Mouse (Mus musculus) CH12.LX (cell line): Measurements from ENCODE around the gene Pon2. TPM values are rescaled to one million over a fixed set of nuclear protein-coding genes. Genes with fewer than 3 reads are reported as not detected.

ENCODE experiments used
- DNase-seq: peaks from one replicate; pipeline ENCODE4 v3.0.0-alpha.2; 2013; ENCODE audit errors: extremely low read depth
- H3K27ac ChIP-seq: 2 replicates; pipeline ENCODE4 v1.5.1; 2012; ENCODE audit warnings: low read depth, mild to moderate bottlenecking, control low read depth, moderate library complexity; ENCODE audit not compliant: insufficient read depth
- H3K27me3 ChIP-seq: replicated peaks from 2 replicates; pipeline ENCODE3; 2012; ENCODE audit warnings: inconsistent platforms
- H3K36me3 ChIP-seq, 2 experiments: replicated peaks in 1 of 2; 2 replicates each; pipeline versions ENCODE3 to v1.6.1; 2012; ENCODE audit warnings: inconsistent platforms in 1 of 2, low read length in 1 of 2, mild to moderate bottlenecking in 1 of 2, mixed read lengths in 1 of 2, moderate library complexity in 1 of 2; ENCODE audit not compliant: control insufficient read depth in 1 of 2, insufficient read depth in 1 of 2
- H3K4me1 ChIP-seq, 2 experiments: 2 replicates each; pipeline ENCODE4 v1.6.1; 2012; ENCODE audit warnings: inconsistent platforms in 1 of 2, moderate library complexity in 1 of 2; ENCODE audit not compliant: insufficient read depth in 2 of 2, control insufficient read depth in 1 of 2
- H3K4me2 ChIP-seq: 2 replicates; pipeline ENCODE4 v1.6.1; 2012; ENCODE audit warnings: low read depth, mild to moderate bottlenecking, control low read depth; ENCODE audit not compliant: poor library complexity, insufficient read depth, severe bottlenecking
- H3K4me3 ChIP-seq, 3 experiments: fragments of 150-350 bp in 1 of 3; sonication (generic) in 1 of 3; replicated peaks in 1 of 3; 2 replicates each; pipeline versions ENCODE3 to v1.5.1; 2011 to 2012; ENCODE audit warnings: low read depth in 2 of 3, low read length in 2 of 3, mild to moderate bottlenecking in 2 of 3, moderate library complexity in 2 of 3, control low read depth in 1 of 3, improper control_type of control experiment in 1 of 3, inconsistent platforms in 1 of 3, mixed read lengths in 1 of 3; ENCODE audit not compliant: poor library complexity in 1 of 3
- H3K79me2 ChIP-seq: replicated peaks from 2 replicates; pipeline ENCODE4 v1.6.1; 2012; ENCODE audit warnings: mild to moderate bottlenecking, moderate library complexity; ENCODE audit not compliant: control insufficient read depth, poor library complexity, insufficient read depth, severe bottlenecking; ENCODE audit errors: extremely low read depth
- H3K9ac ChIP-seq: 2 replicates; pipeline ENCODE4 v1.6.1; 2012; ENCODE audit warnings: low read depth, mild to moderate bottlenecking, control low read depth, moderate library complexity; ENCODE audit not compliant: insufficient read depth
- H3K9me3 ChIP-seq: replicated peaks from 2 replicates; pipeline ENCODE3; 2012; ENCODE audit warnings: low read length, inconsistent platforms, mixed read lengths
- CHD1 ChIP-seq: IDR thresholded peaks from 2 replicates; pipeline ENCODE4 v1.6.1; 2012; ENCODE audit warnings: low read depth, low read length, improper control_type of control experiment, inconsistent platforms
- CTCF ChIP-seq, 2 experiments: IDR thresholded peaks in 1 of 2; conservative IDR thresholded peaks in 1 of 2; 2 replicates each; pipeline ENCODE4 v1.5.1; 2011 to 2012; ENCODE audit warnings: low read depth in 2 of 2, low read length in 2 of 2, improper control_type of control experiment in 1 of 2, inconsistent platforms in 1 of 2, mild to moderate bottlenecking in 1 of 2, moderate library complexity in 1 of 2
- ETS1 ChIP-seq: conservative IDR thresholded peaks from 2 replicates; pipeline ENCODE4 v1.6.1; 2012; ENCODE audit warnings: low read depth, mild to moderate bottlenecking, inconsistent platforms, low read length, improper control_type of control experiment, moderate library complexity
- HCFC1 ChIP-seq: IDR thresholded peaks from 2 replicates; pipeline ENCODE4 v1.6.1; 2012; ENCODE audit warnings: low read depth, mild to moderate bottlenecking, inconsistent platforms, low read length, improper control_type of control experiment
- JUN ChIP-seq: IDR thresholded peaks from 2 replicates; pipeline ENCODE4 v1.6.1; 2011; ENCODE audit warnings: low read depth, mild to moderate bottlenecking, low read length, improper control_type of control experiment, moderate library complexity; ENCODE audit not compliant: insufficient read depth
- JUND ChIP-seq: conservative IDR thresholded peaks from 2 replicates; pipeline ENCODE4 v1.6.1; 2011; ENCODE audit warnings: low read depth, low read length, improper control_type of control experiment
- MAFK ChIP-seq: IDR thresholded peaks from 2 replicates; pipeline ENCODE4 v1.6.1; 2011; ENCODE audit warnings: low read length, improper control_type of control experiment; ENCODE audit not compliant: insufficient replicate concordance
- MEF2A ChIP-seq: IDR thresholded peaks from 2 replicates; pipeline ENCODE4 v1.6.1; 2014; ENCODE audit warnings: low read depth, mild to moderate bottlenecking, inconsistent platforms, low read length, improper control_type of control experiment, borderline replicate concordance
- MXI1 ChIP-seq: IDR thresholded peaks from 2 replicates; pipeline ENCODE4 v1.6.1; 2011; ENCODE audit warnings: mild to moderate bottlenecking, low read depth, low read length, improper control_type of control experiment
- NELFE ChIP-seq: IDR thresholded peaks from 2 replicates; pipeline ENCODE4 v1.6.1; 2011; ENCODE audit warnings: low read depth, low read length, improper control_type of control experiment
- NRF1 ChIP-seq: IDR thresholded peaks from 2 replicates; pipeline ENCODE4 v1.6.1; 2014; ENCODE audit warnings: low read depth, mild to moderate bottlenecking, inconsistent platforms, low read length, improper control_type of control experiment, moderate library complexity
- POLR2AphosphoS2 ChIP-seq: IDR thresholded peaks from 2 replicates; pipeline ENCODE4 v1.6.1; 2011; ENCODE audit warnings: low read depth, low read length, improper control_type of control experiment
- RAD21 ChIP-seq: IDR thresholded peaks from 2 replicates; pipeline ENCODE4 v1.6.1; 2011; ENCODE audit warnings: low read depth, mild to moderate bottlenecking, low read length, improper control_type of control experiment, moderate library complexity
- RCOR1 ChIP-seq: conservative IDR thresholded peaks from 2 replicates; pipeline ENCODE4 v1.6.1; 2012; ENCODE audit warnings: low read depth, mild to moderate bottlenecking, inconsistent platforms, low read length, improper control_type of control experiment
- SIN3A ChIP-seq: IDR thresholded peaks from 2 replicates; pipeline ENCODE4 v1.6.1; 2012; ENCODE audit warnings: low read length, improper control_type of control experiment, inconsistent platforms
- SMC3 ChIP-seq: IDR thresholded peaks from 2 replicates; pipeline ENCODE4 v1.6.1; 2011; ENCODE audit warnings: low read depth, low read length, improper control_type of control experiment
- TBP ChIP-seq: conservative IDR thresholded peaks from 2 replicates; pipeline ENCODE4 v1.6.1; 2011; ENCODE audit warnings: low read depth, low read length, improper control_type of control experiment
- UBTF ChIP-seq: IDR thresholded peaks from 2 replicates; pipeline ENCODE4 v1.6.1; 2012; ENCODE audit warnings: low read depth, mild to moderate bottlenecking, inconsistent platforms, low read length, improper control_type of control experiment, moderate library complexity
- USF1 ChIP-seq: IDR thresholded peaks from 2 replicates; pipeline ENCODE4 v1.6.1; 2014; ENCODE audit warnings: low read depth, mild to moderate bottlenecking, inconsistent platforms, low read length, improper control_type of control experiment
- USF2 ChIP-seq: conservative IDR thresholded peaks from 2 replicates; pipeline ENCODE4 v1.6.1; 2011; ENCODE audit warnings: low read depth, low read length, improper control_type of control experiment
- ZC3H11A ChIP-seq: IDR thresholded peaks from 2 replicates; pipeline ENCODE4 v1.6.1; 2012; ENCODE audit warnings: low read depth, mild to moderate bottlenecking, inconsistent platforms, low read length, improper control_type of control experiment
- ZKSCAN1 ChIP-seq: IDR thresholded peaks from 2 replicates; pipeline ENCODE4 v1.6.1; 2012; ENCODE audit warnings: low read depth, inconsistent platforms, low read length, improper control_type of control experiment, borderline replicate concordance
- ZNF384 ChIP-seq: IDR thresholded peaks from 2 replicates; pipeline ENCODE4 v1.6.1; 2012; ENCODE audit warnings: low read depth, low read length, improper control_type of control experiment, inconsistent platforms
- dilution Hi-C: fragments of 300-500 bp; cut with MboI; formaldehyde crosslinking; loops from 2 replicates; pipeline ENCODE4 v1.14.3; 2020; ENCODE audit warnings: low sequenced_read_pairs; ENCODE audit not compliant: extremely low pct_unique_long_range_greater_than_20kb, extremely low pct_ligation_motif_present
- in situ Hi-C: fragments of 300-500 bp; cut with MboI; formaldehyde crosslinking; loops from 3 replicates; pipeline ENCODE4 v1.14.3; 2019; ENCODE audit warnings: low sequenced_read_pairs, low pct_ligation_motif_present, low pct_unique_long_range_greater_than_20kb, mixed read lengths
- polyA plus RNA-seq: library from polyadenylated mRNA; unstranded; fragments of >175 nt; gene quantifications from 2 replicates; pipeline ENCODE4 v1.2.1, GENCODE M21; 2012; ENCODE audit warnings: low read depth; ENCODE audit not compliant: insufficient read length
- total RNA-seq, 2 experiments: library from RNA; depleted of rRNA; stranded (reverse); fragments of 300-350 nt in 1 of 2; fragments of >200 nt in 1 of 2; gene quantifications; 2 replicates each; pipeline ENCODE4 v1.2.3; 2012 to 2014

The Pon2 gene
- total and polyA plus RNA-seq, 3 experiments, result 14.2 to 36.2 (median 32.0) TPM

DNA sequence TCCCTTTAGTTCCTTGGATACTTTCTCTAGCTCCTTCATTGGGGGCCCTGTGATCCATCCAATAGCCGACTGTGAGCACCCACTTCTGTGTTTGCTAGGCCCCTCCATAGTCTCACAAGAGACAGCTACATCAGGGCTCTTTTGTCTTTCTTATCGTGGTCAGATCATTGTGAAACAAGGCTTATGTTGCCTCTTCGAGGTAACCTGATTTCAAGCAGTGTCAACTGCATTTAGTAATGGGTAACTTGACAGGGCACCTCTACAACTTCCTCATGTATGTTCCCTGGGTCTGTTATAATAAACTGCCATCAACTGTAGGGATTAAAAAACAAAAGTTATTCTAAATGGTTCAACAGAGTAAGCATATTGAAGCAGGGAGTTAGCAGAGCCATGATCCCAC is 63.7 kb downstream of the Pon2 start:
- TF ChIP-seq NELFE, result no peak
- TF ChIP-seq USF2, result no peak
- no peaks in the 10 kb centered on the region for H3K27me3 ChIP-seq
- H3K4me3 ChIP-seq, result no peak overlapping the region
- no peak overlapping the region for H3K9ac ChIP-seq
- H3K27ac ChIP-seq, result no peak overlapping the region
- dilution Hi-C loops, result no loop called here
- H3K4me2 ChIP-seq, result no peak overlapping the region
- in situ Hi-C loops, result loop anchor here (10.0 kb wide), 1 partner anchor 150 kb away; the partner anchor contains the start of gene Asb4
- no peaks in the 10 kb centered on the region for H3K79me2 ChIP-seq
- H3K4me1 ChIP-seq, result peaks cover 0 to 14% of the 10 kb centered on the region in 2 experiments; a peak in 2 of 4 replicates
- no peaks in the 10 kb centered on the region for H3K9me3 ChIP-seq
- DNase-seq, result no peak
- H3K36me3 ChIP-seq, result peaks cover 7 to 69% of the 10 kb centered on the region in 2 experiments

DNA sequence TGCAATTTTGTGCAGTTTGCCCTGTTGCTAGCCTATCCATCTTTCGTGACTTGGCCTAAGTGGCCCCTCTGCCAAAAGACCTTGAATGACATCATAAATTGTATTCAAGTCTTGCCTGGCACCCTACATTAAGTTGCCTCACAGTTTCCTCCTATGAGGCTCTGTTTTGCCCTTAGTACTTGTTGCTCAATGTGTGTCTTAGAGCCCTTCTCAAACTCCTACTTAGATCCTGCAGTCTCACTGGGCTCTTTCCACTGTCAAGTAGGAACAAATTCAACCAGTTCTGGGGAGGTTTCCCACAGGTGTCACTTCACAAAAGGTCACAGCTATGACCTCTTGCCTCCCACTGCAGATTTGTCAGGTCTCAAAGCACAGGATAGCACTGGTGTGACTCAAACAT is 64.4 kb downstream of the Pon2 start:
- H3K79me2 ChIP-seq, result no peaks in the 10 kb centered on the region
- no peak for TF ChIP-seq ZKSCAN1
- TF ChIP-seq CHD1, result no peak
- no peak for TF ChIP-seq MAFK
- TF ChIP-seq USF2, result no peak
- TF ChIP-seq MXI1, result no peak
- TF ChIP-seq ETS1, result no peak
- no peak for TF ChIP-seq UBTF
- TF ChIP-seq MEF2A, result no peak
- TF ChIP-seq ZC3H11A, result no peak
- dilution Hi-C loops, result no loop called here
- peaks cover 1 to 69% of the 10 kb centered on the region in 2 experiments for H3K36me3 ChIP-seq
- H3K9ac ChIP-seq, result no peak overlapping the region
- no peak for DNase-seq
- in situ Hi-C loops, result loop anchor here (10.0 kb wide), 1 partner anchor 151 kb away; the partner anchor contains the start of gene Asb4
- H3K4me3 ChIP-seq, result no peak overlapping the region
- H3K4me2 ChIP-seq, result no peak overlapping the region
- no peak overlapping the region for H3K27ac ChIP-seq
- H3K27me3 ChIP-seq, result no peaks in the 10 kb centered on the region
- H3K4me1 ChIP-seq, result peaks cover 0 to 14% of the 10 kb centered on the region in 2 experiments; a peak in 2 of 4 replicates
- no peaks in the 10 kb centered on the region for H3K9me3 ChIP-seq

GRCm38 (mm10) chr6:5232022-5232421 is 66.2 kb downstream of the Pon2 start:
- H3K36me3 ChIP-seq, result peaks cover 0 to 61% of the 10 kb centered on the region in 2 experiments
- no peaks in the 10 kb centered on the region for H3K9me3 ChIP-seq
- DNase-seq, result no peak
- no peak overlapping the region for H3K4me2 ChIP-seq
- no peak overlapping the region for H3K27ac ChIP-seq
- dilution Hi-C loops (no loop called here), in situ Hi-C loops (loop anchor here (10.0 kb wide), 1 partner anchor 153 kb away; the partner anchor contains the start of gene Asb4)
- H3K4me3 ChIP-seq, result no peak overlapping the region
- no peaks in the 10 kb centered on the region for H3K27me3 ChIP-seq
- no peak overlapping the region for H3K9ac ChIP-seq
- H3K4me1 ChIP-seq, result peaks cover 0 to 2% of the 10 kb centered on the region in 2 experiments; a peak in 1 of 4 replicates
- TF ChIP-seq HCFC1 (no peak), NRF1 (no peak), RAD21 (no peak), USF2 (no peak), JUND (no peak), TBP (no peak), NELFE (no peak), ETS1 (no peak), UBTF (no peak), USF1 (no peak), SMC3 (no peak), JUN (no peak), ZC3H11A (no peak), MXI1 (no peak), CTCF (conservative IDR thresholded peaks at IDR 0.05 in 1 of 2, IDR thresholded peaks at IDR 0.05 in 1 of 2; ENCODE audit: low read depth in 2 of 2, low read length in 2 of 2) (no peak), ZNF384 (no peak), RCOR1 (no peak), POLR2AphosphoS2 (no peak), SIN3A (no peak)
- no peaks in the 10 kb centered on the region for H3K79me2 ChIP-seq
